Mouse (Mus musculus): ENCODE measurements around the gene Il31. TPM values are rescaled to one million over a fixed set of nuclear protein-coding genes. Genes with fewer than 3 reads are reported as not detected.

Il31 gene
- not detected in 2 replicates for polyA plus RNA-seq (2014; fragmentation: Nextera tagmentation; extraction: Ambion mirVana)

- peak within 1 kb of the TSS; percentile 25; the same call in 1 of the 2 replicates for H3K9ac ChIP-seq (ENCODE audit: low read length)
- ATAC-seq = no peak
These were observed at the start of gene Il31, which contains the start of gene Lrrc43 for GRCm38 (mm10) chr5:123489112-123489785. TSS of gene Il31 (minus strand) at chr5:123489489. TSS of gene Lrrc43 (plus strand) at chr5:123489305.

GRCm38 (mm10) chr5:123533801-123534200 is 44.5 kb upstream of the Il31 start:
- Histone ChIP-seq H3K27me3 (replicated peaks; ENCODE audit: control insufficient read depth, insufficient read depth, low read length) (no peaks in the 10 kb centered on the region), H3K4me3 (ENCODE audit: low read depth, low read length) (no peak overlapping the region), H3K27ac (ENCODE audit: low read depth, low read length) (no peak overlapping the region), H3K9me3 (replicated peaks; ENCODE audit: control insufficient read depth, low read length) (no peaks in the 10 kb centered on the region), H3K4me1 (ENCODE audit: control insufficient read depth, insufficient read depth, low read length) (no peaks in the 10 kb centered on the region), H3K36me3 (ENCODE audit: control insufficient read depth, insufficient read depth, low read length) (peaks cover 81% of the 10 kb centered on the region), H3K4me2 (ENCODE audit: low read length) (no peak overlapping the region), H3K9ac (ENCODE audit: low read length) (no peak overlapping the region)
- no peak for DNase-seq (ENCODE audit: low spot score)
- no peak for ATAC-seq
- 94% methylated on average over 10 of the region's 10 CpGs for WGBS

More at GRCm38 (mm10) chr5:123489112-123489785, at the start of gene Il31, which contains the start of gene Lrrc43:
- H3K36me3 ChIP-seq (ENCODE audit: control insufficient read depth, insufficient read depth, low read length) = no peaks in the 10 kb centered on the region
- 0 out of 2 replicates have a peak, but pooled peaks cover 4% of the 10 kb centered on the region for H3K4me1 ChIP-seq (ENCODE audit: control insufficient read depth, insufficient read depth, low read length)
- H3K4me3 ChIP-seq (ENCODE audit: low read depth, low read length) = peak within 1 kb of the TSS; percentile 11; the same call in 1 of the 2 replicates
- H3K4me2 ChIP-seq (ENCODE audit: low read length) = peak within 1 kb of the TSS; percentile 50
- no peaks in the 10 kb centered on the region for H3K9me3 ChIP-seq (replicated peaks; ENCODE audit: control insufficient read depth, low read length)
- peak; percentile 69 for DNase-seq (ENCODE audit: low spot score)
- H3K27ac ChIP-seq (ENCODE audit: low read depth, low read length) = no peak within 1 kb of the TSS
- WGBS = 6% methylated on average over 25 of the region's 25 CpGs
- H3K27me3 ChIP-seq (replicated peaks; ENCODE audit: control insufficient read depth, insufficient read depth, low read length) = no peaks in the 10 kb centered on the region

- H3K36me3 ChIP-seq (ENCODE audit: control insufficient read depth, insufficient read depth, low read length) = peaks cover 75% of the 10 kb centered on the region
- no peak overlapping the region for H3K4me3 ChIP-seq (ENCODE audit: low read depth, low read length)
- H3K27ac ChIP-seq (ENCODE audit: low read depth, low read length) = no peak overlapping the region
- no peaks in the 10 kb centered on the region for H3K9me3 ChIP-seq (replicated peaks; ENCODE audit: control insufficient read depth, low read length)
- DNase-seq (ENCODE audit: low spot score) (no peak), ATAC-seq (no peak)
- 90% methylated on average over 8 of the region's 8 CpGs for WGBS
- no peaks in the 10 kb centered on the region for H3K4me1 ChIP-seq (ENCODE audit: control insufficient read depth, insufficient read depth, low read length)
- no peak overlapping the region for H3K4me2 ChIP-seq (ENCODE audit: low read length)
- H3K9ac ChIP-seq (ENCODE audit: low read length) = no peak overlapping the region
- no peaks in the 10 kb centered on the region for H3K27me3 ChIP-seq (replicated peaks; ENCODE audit: control insufficient read depth, insufficient read depth, low read length)
These were observed 40.8 kb upstream of the Il31 start for GRCm38 (mm10) chr5:123530056-123530455.

GRCm38 (mm10) chr5:123528641-123529040 is 39.4 kb upstream of the Il31 start:
- Histone ChIP-seq H3K27ac (ENCODE audit: low read depth, low read length) (no peak overlapping the region), H3K36me3 (ENCODE audit: control insufficient read depth, insufficient read depth, low read length) (peaks cover 63% of the 10 kb centered on the region), H3K4me2 (ENCODE audit: low read length) (no peak overlapping the region), H3K9me3 (replicated peaks; ENCODE audit: control insufficient read depth, low read length) (no peaks in the 10 kb centered on the region), H3K9ac (ENCODE audit: low read length) (no peak overlapping the region), H3K27me3 (replicated peaks; ENCODE audit: control insufficient read depth, insufficient read depth, low read length) (no peaks in the 10 kb centered on the region), H3K4me3 (ENCODE audit: low read depth, low read length) (no peak overlapping the region), H3K4me1 (ENCODE audit: control insufficient read depth, insufficient read depth, low read length) (no peaks in the 10 kb centered on the region)
- no peak for ATAC-seq
- no peak for DNase-seq (ENCODE audit: low spot score)
- WGBS = 77% methylated on average over 7 of the region's 7 CpGs

- peaks cover 10% of the 10 kb centered on the region for H3K4me1 ChIP-seq (ENCODE audit: control insufficient read depth, insufficient read depth, low read length)
- no peak overlapping the region for H3K27ac ChIP-seq (ENCODE audit: low read depth, low read length)
- no peak overlapping the region for H3K4me2 ChIP-seq (ENCODE audit: low read length)
- no peaks in the 10 kb centered on the region for H3K27me3 ChIP-seq (replicated peaks; ENCODE audit: control insufficient read depth, insufficient read depth, low read length)
- H3K36me3 ChIP-seq (ENCODE audit: control insufficient read depth, insufficient read depth, low read length) = peaks cover 37% of the 10 kb centered on the region
- H3K4me3 ChIP-seq (ENCODE audit: low read depth, low read length) = no peak overlapping the region
- H3K9me3 ChIP-seq (replicated peaks; ENCODE audit: control insufficient read depth, low read length) = no peaks in the 10 kb centered on the region
- ATAC-seq (no peak), DNase-seq (ENCODE audit: low spot score) (no peak)
- no peak overlapping the region for H3K9ac ChIP-seq (ENCODE audit: low read length)
- WGBS = 88% methylated on average over 9 of the region's 9 CpGs
These were observed 36.7 kb upstream of the Il31 start for GRCm38 (mm10) chr5:123525916-123526495.

GRCm38 (mm10) chr5:123525281-123525680 is 36.0 kb upstream of the Il31 start, which contains the start of gene Gm49027:
TSS of gene Gm49027 (minus strand) at chr5:123525488.
- H3K4me1 ChIP-seq (ENCODE audit: control insufficient read depth, insufficient read depth, low read length) = peaks cover 10% of the 10 kb centered on the region
- H3K4me2 ChIP-seq (ENCODE audit: low read length) = peak within 1 kb of the TSS; percentile 93
- no peak for ATAC-seq
- peaks cover 30% of the 10 kb centered on the region for H3K36me3 ChIP-seq (ENCODE audit: control insufficient read depth, insufficient read depth, low read length)
- DNase-seq (ENCODE audit: low spot score) = no peak
- H3K27me3 ChIP-seq (replicated peaks; ENCODE audit: control insufficient read depth, insufficient read depth, low read length) = no peaks in the 10 kb centered on the region
- peak within 1 kb of the TSS; percentile 65 for H3K27ac ChIP-seq (ENCODE audit: low read depth, low read length)
- no peaks in the 10 kb centered on the region for H3K9me3 ChIP-seq (replicated peaks; ENCODE audit: control insufficient read depth, low read length)
- peak within 1 kb of the TSS; percentile 79 for H3K9ac ChIP-seq (ENCODE audit: low read length)
- 85% methylated on average over 7 of the region's 7 CpGs for WGBS
- peak within 1 kb of the TSS; percentile 90 for H3K4me3 ChIP-seq (ENCODE audit: low read depth, low read length)

- Histone ChIP-seq H3K4me2 (ENCODE audit: low read length) (peak overlapping the region; percentile 93), H3K4me3 (ENCODE audit: low read depth, low read length) (peak overlapping the region; percentile 90), H3K9me3 (replicated peaks; ENCODE audit: control insufficient read depth, low read length) (no peaks in the 10 kb centered on the region), H3K27me3 (replicated peaks; ENCODE audit: control insufficient read depth, insufficient read depth, low read length) (no peaks in the 10 kb centered on the region), H3K9ac (ENCODE audit: low read length) (peak overlapping the region; percentile 79), H3K36me3 (ENCODE audit: control insufficient read depth, insufficient read depth, low read length) (peaks cover 29% of the 10 kb centered on the region), H3K27ac (ENCODE audit: low read depth, low read length) (peak overlapping the region; percentile 65), H3K4me1 (ENCODE audit: control insufficient read depth, insufficient read depth, low read length) (peaks cover 10% of the 10 kb centered on the region)
- no peak for DNase-seq (ENCODE audit: low spot score)
- peak; percentile 94 for ATAC-seq
- WGBS = 0% methylated on average over 15 of the region's 27 CpGs
These were observed 35.1 kb upstream of the Il31 start for GRCm38 (mm10) chr5:123524393-123524750.

GRCm38 (mm10) chr5:123523692-123524392 is 34.6 kb upstream of the Il31 start, which contains the start of gene Diablo:
TSS of gene Diablo (minus strand) at chr5:123524176.
- H3K9me3 ChIP-seq (replicated peaks; ENCODE audit: control insufficient read depth, low read length) = no peaks in the 10 kb centered on the region
- peak within 1 kb of the TSS; percentile 79 for H3K9ac ChIP-seq (ENCODE audit: low read length)
- peaks cover 29% of the 10 kb centered on the region for H3K36me3 ChIP-seq (ENCODE audit: control insufficient read depth, insufficient read depth, low read length)
- peak within 1 kb of the TSS; percentile 90 for H3K4me3 ChIP-seq (ENCODE audit: low read depth, low read length)
- no peaks in the 10 kb centered on the region for H3K27me3 ChIP-seq (replicated peaks; ENCODE audit: control insufficient read depth, insufficient read depth, low read length)
- WGBS = under 1% methylated on average over 72 of the region's 82 CpGs
- H3K27ac ChIP-seq (ENCODE audit: low read depth, low read length) = peak within 1 kb of the TSS; percentile 65
- peaks cover 10% of the 10 kb centered on the region for H3K4me1 ChIP-seq (ENCODE audit: control insufficient read depth, insufficient read depth, low read length)
- peak within 1 kb of the TSS; percentile 93 for H3K4me2 ChIP-seq (ENCODE audit: low read length)
- DNase-seq (ENCODE audit: low spot score) = peak; percentile 100
- peak; percentile 99 for ATAC-seq
